Mouse (Mus musculus) small intestine, adult 2 months (tissue): ENCODE measurements at regions not wholly inside any gene's neighbourhood (a gene's known extent, or its start where the extent isn't known, plus 50 kb on each side); places are given as distances from the start of the nearest gene placed in this dataset.

Experiments used
- CTCF ChIP-seq: fragments of 200-500 bp; IDR thresholded peaks from 2 replicates; pipeline ENCODE4 v1.5.1; 2012; ENCODE audit warnings: low read depth, mild to moderate bottlenecking, control low read depth, inconsistent platforms, low read length, moderate library complexity, mixed read lengths; ENCODE audit not compliant: insufficient replicate concordance, insufficient read length; ENCODE audit errors: extremely low read depth
- POLR2A ChIP-seq: fragments of 200-500 bp; IDR thresholded peaks from 2 replicates; pipeline ENCODE4 v1.6.1; 2012; ENCODE audit warnings: low read depth, mild to moderate bottlenecking, control low read depth, inconsistent platforms, low read length, moderate library complexity

DNA sequence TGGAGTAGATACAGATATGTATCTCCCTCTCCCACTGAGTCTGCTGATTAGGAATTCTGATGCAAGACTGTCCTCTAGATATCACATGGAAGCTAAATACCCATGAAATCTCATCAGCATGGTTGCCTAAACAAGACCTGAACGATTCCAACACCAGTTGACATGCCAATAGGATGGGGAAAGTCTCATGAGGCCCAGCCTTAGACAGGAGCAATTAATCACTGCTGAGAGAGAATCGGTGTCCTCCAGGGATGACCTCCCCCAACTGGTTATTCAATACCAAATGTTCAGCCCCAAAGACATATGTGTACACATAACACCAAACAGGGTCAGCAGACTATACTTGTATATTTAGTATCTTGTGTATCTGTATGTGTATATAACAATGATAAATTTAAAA is 314.5 kb upstream of the Pkdcc start:
- TF ChIP-seq POLR2A (no peak), CTCF (no peak)
